Mouse (Mus musculus): ENCODE data around the gene Tmem40. TPM values are rescaled to one million over a fixed set of nuclear protein-coding genes. Genes with fewer than 3 reads are reported as not detected.

The Tmem40 gene
- polyA plus RNA-seq, 2 experiments, result 8.0 to 13.1 TPM

DNA sequence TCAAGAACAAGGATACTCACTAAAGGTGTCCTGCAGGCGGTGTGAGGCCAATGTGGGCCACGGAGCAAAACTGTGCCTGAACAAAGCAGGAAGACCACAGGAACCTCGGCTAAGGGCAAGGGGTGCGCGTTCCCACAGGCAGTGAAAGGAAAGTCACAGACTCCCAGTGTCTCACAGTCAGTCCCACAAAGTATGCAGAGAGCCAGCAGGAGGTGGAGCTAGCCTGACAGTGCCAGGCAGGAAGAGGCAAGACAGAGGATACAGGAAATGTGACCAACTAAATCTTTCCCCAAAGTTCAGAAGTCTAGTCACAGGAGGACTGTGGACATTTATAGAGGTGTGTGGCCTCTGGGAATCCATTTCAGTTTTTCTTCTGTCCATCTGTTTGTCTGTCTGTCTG is 59.3 kb downstream of the Tmem40 start:
- H3K36me3 ChIP-seq (ENCODE audit: control insufficient read depth, insufficient read depth, low read length), result no peaks in the 10 kb centered on the region
- no peak overlapping the region for H3K27ac ChIP-seq (replicated peaks; ENCODE audit: low read depth, low read length)
- WGBS, result 83% methylated on average over 5 of the region's 5 CpGs
- no peak overlapping the region for H3K4me2 ChIP-seq (replicated peaks; ENCODE audit: low read depth, low read length, severe bottlenecking)
- H3K9ac ChIP-seq (ENCODE audit: low read depth, low read length, severe bottlenecking), result no peak overlapping the region
- H3K9me3 ChIP-seq (ENCODE audit: control insufficient read depth, low read length), result no peaks in the 10 kb centered on the region
- DNase-seq (ENCODE audit: low spot score) (no peak), ATAC-seq (ENCODE audit: low FRiP score, low read depth) (no peak)
- no peaks in the 10 kb centered on the region for H3K27me3 ChIP-seq (ENCODE audit: control insufficient read depth, insufficient read depth, low read length)
- H3K4me3 ChIP-seq (replicated peaks; ENCODE audit: low read length), result no peak overlapping the region
- H3K4me1 ChIP-seq (ENCODE audit: control insufficient read depth, insufficient read depth, low read length), result no peaks in the 10 kb centered on the region; the same call in 1 of the 2 replicates
- no peak for TF ChIP-seq POLR2A (IDR thresholded peaks at IDR 0.05; ENCODE audit: borderline replicate concordance, extremely low read depth, insufficient read depth, insufficient read length)

DNA sequence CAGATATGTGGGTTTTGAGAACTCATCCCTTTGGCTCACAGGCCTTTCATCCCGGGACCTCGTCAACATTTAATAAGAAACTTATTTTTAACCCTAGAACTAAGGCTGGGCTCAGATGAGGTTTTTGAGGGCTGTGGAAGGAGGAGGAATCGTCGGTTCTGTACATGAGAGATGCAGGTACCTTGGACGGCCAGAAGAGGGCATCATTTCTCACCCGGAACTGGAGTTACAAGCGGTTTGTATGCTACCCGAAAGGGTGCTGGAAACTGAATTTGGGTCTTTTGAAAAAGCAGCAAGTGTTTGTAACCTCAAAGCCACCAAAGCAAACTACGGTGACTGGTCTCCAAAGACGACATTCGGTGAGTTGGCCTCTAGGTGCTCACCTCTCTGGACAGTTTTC is 60.9 kb downstream of the Tmem40 start:
- H3K4me3 ChIP-seq (replicated peaks; ENCODE audit: low read length), result no peak overlapping the region
- no peak overlapping the region for H3K4me2 ChIP-seq (replicated peaks; ENCODE audit: low read depth, low read length, severe bottlenecking)
- H3K9me3 ChIP-seq (ENCODE audit: control insufficient read depth, low read length), result no peaks in the 10 kb centered on the region
- H3K4me1 ChIP-seq (ENCODE audit: control insufficient read depth, insufficient read depth, low read length), result no peaks in the 10 kb centered on the region; the same call in 1 of the 2 replicates
- WGBS, result 60% methylated on average over 11 of the region's 11 CpGs
- DNase-seq (ENCODE audit: low spot score) (no peak), ATAC-seq (ENCODE audit: low FRiP score, low read depth) (no peak)
- no peak for TF ChIP-seq POLR2A (IDR thresholded peaks at IDR 0.05; ENCODE audit: borderline replicate concordance, extremely low read depth, insufficient read depth, insufficient read length)
- no peak overlapping the region for H3K9ac ChIP-seq (ENCODE audit: low read depth, low read length, severe bottlenecking)
- no peak overlapping the region for H3K27ac ChIP-seq (replicated peaks; ENCODE audit: low read depth, low read length)
- no peaks in the 10 kb centered on the region for H3K27me3 ChIP-seq (ENCODE audit: control insufficient read depth, insufficient read depth, low read length)
- no peaks in the 10 kb centered on the region for H3K36me3 ChIP-seq (ENCODE audit: control insufficient read depth, insufficient read depth, low read length)

DNA sequence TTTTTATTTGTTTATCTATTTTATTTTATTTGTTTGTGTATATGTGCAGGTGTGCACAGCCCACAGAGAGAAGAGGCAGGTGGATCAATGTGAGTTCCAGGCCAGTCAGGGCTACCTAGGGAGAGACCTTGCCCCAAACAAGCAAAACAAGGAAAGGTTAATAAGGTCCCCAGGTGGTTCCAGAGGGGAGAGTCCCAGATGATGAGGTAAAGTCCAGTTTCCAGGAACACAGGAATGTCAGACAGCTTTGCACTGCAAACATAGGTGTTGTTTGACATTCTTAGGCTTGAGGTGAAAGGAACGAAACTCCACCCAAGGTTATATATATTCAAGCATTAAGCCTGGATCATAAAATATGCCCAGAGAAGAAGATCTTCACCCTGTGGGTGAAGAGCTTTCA is 61.4 kb downstream of the Tmem40 start:
- no peak for DNase-seq (ENCODE audit: low spot score)
- Histone ChIP-seq H3K36me3 (ENCODE audit: control insufficient read depth, insufficient read depth, low read length) (no peaks in the 10 kb centered on the region), H3K9me3 (ENCODE audit: control insufficient read depth, low read length) (no peaks in the 10 kb centered on the region), H3K9ac (ENCODE audit: low read depth, low read length, severe bottlenecking) (no peak overlapping the region), H3K4me2 (replicated peaks; ENCODE audit: low read depth, low read length, severe bottlenecking) (no peak overlapping the region), H3K27me3 (ENCODE audit: control insufficient read depth, insufficient read depth, low read length) (no peaks in the 10 kb centered on the region), H3K4me1 (ENCODE audit: control insufficient read depth, insufficient read depth, low read length) (no peaks in the 10 kb centered on the region; the same call in 1 of the 2 replicates), H3K4me3 (replicated peaks; ENCODE audit: low read length) (no peak overlapping the region), H3K27ac (replicated peaks; ENCODE audit: low read depth, low read length) (no peak overlapping the region)
- 96% methylated on average over 1 of the region's 1 CpGs for WGBS
- no peak for TF ChIP-seq POLR2A (IDR thresholded peaks at IDR 0.05; ENCODE audit: borderline replicate concordance, extremely low read depth, insufficient read depth, insufficient read length)
- ATAC-seq (ENCODE audit: low FRiP score, low read depth), result no peak

DNA sequence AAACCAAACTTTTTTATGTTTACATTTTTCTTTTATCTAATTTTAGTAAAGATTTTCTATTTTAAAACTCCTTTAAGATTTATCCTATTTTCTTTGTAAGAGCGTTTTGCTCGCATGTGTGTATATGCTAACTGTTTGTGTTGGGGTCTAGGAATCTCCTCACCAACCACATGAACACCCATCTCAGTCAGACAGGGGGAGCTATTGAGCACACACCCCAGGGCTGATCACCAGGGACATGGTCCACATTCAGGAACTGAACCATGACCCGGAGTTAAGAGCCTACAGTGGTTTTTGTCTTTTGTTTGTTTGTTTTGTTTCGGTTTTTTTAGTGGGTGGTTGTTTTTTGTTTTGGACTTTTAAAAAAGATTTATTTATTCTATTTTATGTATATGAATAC is 63.5 kb downstream of the Tmem40 start:
- DNase-seq (ENCODE audit: low spot score) (no peak), ATAC-seq (ENCODE audit: low FRiP score, low read depth) (no peak)
- Histone ChIP-seq H3K9me3 (ENCODE audit: control insufficient read depth, low read length) (no peaks in the 10 kb centered on the region), H3K9ac (ENCODE audit: low read depth, low read length, severe bottlenecking) (no peak overlapping the region), H3K27ac (replicated peaks; ENCODE audit: low read depth, low read length) (no peak overlapping the region), H3K4me3 (replicated peaks; ENCODE audit: low read length) (no peak overlapping the region), H3K27me3 (ENCODE audit: control insufficient read depth, insufficient read depth, low read length) (no peaks in the 10 kb centered on the region), H3K4me2 (replicated peaks; ENCODE audit: low read depth, low read length, severe bottlenecking) (no peak overlapping the region), H3K4me1 (ENCODE audit: control insufficient read depth, insufficient read depth, low read length) (peaks cover 6% of the 10 kb centered on the region; the same call in 1 of the 2 replicates), H3K36me3 (ENCODE audit: control insufficient read depth, insufficient read depth, low read length) (no peaks in the 10 kb centered on the region)
- TF ChIP-seq POLR2A (IDR thresholded peaks at IDR 0.05; ENCODE audit: borderline replicate concordance, extremely low read depth, insufficient read depth, insufficient read length), result no peak
- 84% methylated on average over 4 of the region's 4 CpGs for WGBS

DNA sequence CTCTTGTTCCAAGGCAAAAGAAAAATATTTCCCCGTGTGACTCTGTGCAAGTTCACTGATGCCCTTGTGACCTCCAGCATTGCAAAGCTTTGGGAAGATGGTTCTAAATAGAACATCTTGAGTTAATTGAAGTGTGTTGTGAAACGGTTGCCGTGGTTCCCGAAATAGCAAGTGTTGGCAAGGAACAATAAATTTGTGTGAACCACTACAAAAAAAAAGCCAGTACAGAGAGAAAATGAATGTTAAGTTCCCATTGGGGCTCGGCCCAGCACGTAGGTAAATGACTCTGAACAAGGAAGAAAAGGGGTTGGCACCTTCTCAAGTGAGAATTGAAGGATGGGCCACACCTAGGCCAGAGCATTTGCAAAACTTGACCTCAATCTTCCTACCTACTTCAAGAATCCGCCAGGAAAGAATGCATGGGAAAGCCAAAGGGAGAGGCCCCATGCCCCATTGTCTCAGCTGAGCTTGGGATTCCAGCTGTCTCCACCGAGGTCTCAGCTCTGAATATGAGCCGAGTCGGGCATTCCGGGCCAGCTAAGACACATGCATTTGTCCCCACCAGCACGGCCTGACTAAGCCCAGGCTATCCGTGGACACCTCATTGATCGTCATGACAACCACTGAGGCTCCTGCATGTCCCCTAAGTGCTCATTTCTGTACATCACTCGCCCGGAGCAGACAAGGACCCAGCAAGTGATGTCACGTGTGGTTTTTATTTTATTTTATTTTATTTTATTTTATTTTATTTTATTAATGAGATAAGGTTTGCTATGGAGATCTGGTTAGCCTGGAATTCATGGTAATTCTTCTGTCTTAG is 64.3 kb downstream of the Tmem40 start:
- DNase-seq (ENCODE audit: low spot score) (no peak), ATAC-seq (ENCODE audit: low FRiP score, low read depth) (no peak)
- Histone ChIP-seq H3K27me3 (ENCODE audit: control insufficient read depth, insufficient read depth, low read length) (no peaks in the 10 kb centered on the region), H3K4me2 (replicated peaks; ENCODE audit: low read depth, low read length, severe bottlenecking) (no peak overlapping the region), H3K4me1 (ENCODE audit: control insufficient read depth, insufficient read depth, low read length) (peaks cover 6% of the 10 kb centered on the region; the same call in 1 of the 2 replicates), H3K27ac (replicated peaks; ENCODE audit: low read depth, low read length) (no peak overlapping the region), H3K9ac (ENCODE audit: low read depth, low read length, severe bottlenecking) (no peak overlapping the region), H3K4me3 (replicated peaks; ENCODE audit: low read length) (no peak overlapping the region), H3K36me3 (ENCODE audit: control insufficient read depth, insufficient read depth, low read length) (no peaks in the 10 kb centered on the region), H3K9me3 (ENCODE audit: control insufficient read depth, low read length) (no peaks in the 10 kb centered on the region)
- TF ChIP-seq POLR2A (IDR thresholded peaks at IDR 0.05; ENCODE audit: borderline replicate concordance, extremely low read depth, insufficient read depth, insufficient read length), result no peak
- WGBS, result 73% methylated on average over 17 of the region's 17 CpGs

All from limb, embryonic 14.5 days (tissue).